Mouse (Mus musculus) intestine, postnatal 0 days (tissue): Measurements from ENCODE around the gene Klf2. TPM values are rescaled to one million over a fixed set of nuclear protein-coding genes. Genes with fewer than 3 reads are reported as not detected.

Experiments used
- ATAC-seq: fragments of 200-750 bp; cut with Nextera tagmentation; 2 replicates; pipeline ENCODE4 v1.8.0; 2017; ENCODE audit warnings: mild to moderate bottlenecking, moderate TSS enrichment, moderate library complexity
- H3K27ac ChIP-seq: fragments of 300-500 bp; sonication (generic); 2 replicates; pipeline ENCODE4 v1.5.1; 2014; ENCODE audit warnings: mild to moderate bottlenecking, low read depth, low read length, moderate library complexity
- H3K27me3 ChIP-seq: fragments of 300-500 bp; sonication (generic); replicated peaks from 2 replicates; pipeline ENCODE4 v1.6.1; 2014; ENCODE audit warnings: low read length, mixed read lengths; ENCODE audit not compliant: control insufficient read depth, insufficient read depth
- H3K36me3 ChIP-seq: fragments of 300-500 bp; sonication (generic); 2 replicates; pipeline ENCODE4 v1.6.1; 2014; ENCODE audit warnings: mild to moderate bottlenecking, moderate library complexity; ENCODE audit not compliant: control insufficient read depth, insufficient read depth
- H3K4me1 ChIP-seq: fragments of 300-500 bp; sonication (generic); replicated peaks from 2 replicates; pipeline ENCODE4 v1.6.1; 2014; ENCODE audit warnings: antibody characterized with exemption, low read length, mixed read lengths; ENCODE audit not compliant: control insufficient read depth, insufficient read depth
- H3K4me2 ChIP-seq: fragments of 300-500 bp; sonication (generic); replicated peaks from 2 replicates; pipeline ENCODE4 v1.6.1; 2014; ENCODE audit warnings: low read depth, mild to moderate bottlenecking, moderate library complexity
- H3K4me3 ChIP-seq: fragments of 300-500 bp; sonication (generic); 2 replicates; pipeline ENCODE4 v1.5.1; 2014; ENCODE audit warnings: low read depth, low read length
- H3K9ac ChIP-seq: fragments of 300-500 bp; sonication (generic); 2 replicates; pipeline ENCODE4 v1.6.1; 2014; ENCODE audit warnings: mild to moderate bottlenecking, low read depth, low read length
- H3K9me3 ChIP-seq: fragments of 300-500 bp; sonication (generic); 2 replicates; pipeline ENCODE4 v1.6.1; 2016; ENCODE audit warnings: mixed run types; ENCODE audit not compliant: control insufficient read depth
- CTCF ChIP-seq: sonication (generic); IDR thresholded peaks from 2 replicates; pipeline ENCODE4 v1.5.1; 2016; ENCODE audit warnings: low read depth, mild to moderate bottlenecking, control low read depth, antibody characterized with exemption, moderate library complexity
- WGBS: fragments of 180-500 bp; shearing (Covaris S2); extraction: QIAGEN DNeasy Blood & Tissue Kit; methylation state at CpG from one replicate; pipeline ENCODE4 v1.1.7; 2014; 5-methylcytosine and 5-hydroxymethylcytosine counted together
- polyA plus RNA-seq: library from polyadenylated mRNA; unstranded; fragments of >200 nt; fragmentation: Nextera tagmentation; extraction: Ambion mirVana; gene quantifications from 2 replicates; pipeline ENCODE4 v1.2.1, GENCODE M21; 2015

Klf2 gene
- polyA plus RNA-seq, 1 experiment from 2014 or later: 8.9 TPM

GRCm38 (mm10) chr8:72324036-72324706 lies 5.3 kb downstream of the Klf2 start:
- H3K36me3 ChIP-seq: no peaks in the 10 kb centered on the region; the same call in 1 of the 2 replicates
- no peak overlapping the region for H3K27ac ChIP-seq
- H3K9ac ChIP-seq: no peak overlapping the region
- H3K4me1 ChIP-seq: no peaks in the 10 kb centered on the region; the same call in 1 of the 2 replicates
- ATAC-seq: no peak
- TF ChIP-seq CTCF: no peak
- no peaks in the 10 kb centered on the region for H3K9me3 ChIP-seq
- 80% methylated on average over 10 of the region's 10 CpGs for WGBS
- H3K4me3 ChIP-seq: no peak overlapping the region
- no peak overlapping the region for H3K4me2 ChIP-seq
- peaks cover 22% of the 10 kb centered on the region for H3K27me3 ChIP-seq

GRCm38 (mm10) chr8:72324708-72325107 lies 5.9 kb downstream of the Klf2 start:
- Histone ChIP-seq H3K4me2 (no peak overlapping the region), H3K9ac (no peak overlapping the region), H3K27ac (no peak overlapping the region), H3K36me3 (no peaks in the 10 kb centered on the region; the same call in 1 of the 2 replicates), H3K4me3 (no peak overlapping the region), H3K9me3 (no peaks in the 10 kb centered on the region), H3K27me3 (peaks cover 16% of the 10 kb centered on the region), H3K4me1 (no peaks in the 10 kb centered on the region; the same call in 1 of the 2 replicates)
- no peak for ATAC-seq
- TF ChIP-seq CTCF: no peak
- WGBS: 88% methylated on average over 2 of the region's 2 CpGs

DNA sequence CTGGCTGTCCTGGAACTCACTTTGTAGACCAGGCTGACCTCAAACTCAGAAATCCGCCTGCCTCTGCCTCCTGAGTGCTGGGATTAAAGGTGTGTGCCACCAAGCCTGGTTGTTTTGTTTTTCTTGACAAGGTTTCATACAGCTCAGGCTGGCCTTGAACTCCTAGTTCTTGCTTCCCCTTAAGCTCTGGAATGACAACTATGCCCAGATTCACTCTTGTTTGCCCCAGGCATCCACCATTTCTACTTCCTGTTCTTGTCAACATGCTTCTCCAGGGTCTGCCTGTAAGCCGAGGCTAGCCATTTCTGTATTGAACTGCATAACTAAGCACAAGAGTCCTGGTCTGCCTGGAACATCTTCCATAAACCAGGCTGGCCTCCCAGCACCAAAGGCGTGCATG lies 10.3 kb downstream of the Klf2 start:
- Histone ChIP-seq H3K4me1 (no peaks in the 10 kb centered on the region), H3K4me2 (no peak overlapping the region), H3K27me3 (no peaks in the 10 kb centered on the region), H3K9me3 (no peaks in the 10 kb centered on the region), H3K9ac (no peak overlapping the region), H3K27ac (no peak overlapping the region), H3K4me3 (no peak overlapping the region), H3K36me3 (no peaks in the 10 kb centered on the region; the same call in 1 of the 2 replicates)
- ATAC-seq: no peak
- 91% methylated on average over 3 of the region's 3 CpGs for WGBS
- no peak for TF ChIP-seq CTCF

- Histone ChIP-seq H3K27me3 (no peaks in the 10 kb centered on the region), H3K4me3 (no peak overlapping the region), H3K4me2 (no peak overlapping the region), H3K36me3 (peaks cover 9% of the 10 kb centered on the region), H3K9ac (no peak overlapping the region), H3K9me3 (no peaks in the 10 kb centered on the region), H3K4me1 (no peaks in the 10 kb centered on the region), H3K27ac (no peak overlapping the region)
- no peak for ATAC-seq
- no peak for TF ChIP-seq CTCF
- 79% methylated on average over 6 of the region's 6 CpGs for WGBS
Measured at GRCm38 (mm10) chr8:72330806-72331516, 12.1 kb downstream of the Klf2 start.

GRCm38 (mm10) chr8:72331631-72332030 lies 12.8 kb downstream of the Klf2 start:
- no peaks in the 10 kb centered on the region for H3K27me3 ChIP-seq
- no peak overlapping the region for H3K27ac ChIP-seq
- peaks cover 10% of the 10 kb centered on the region for H3K36me3 ChIP-seq
- no peak for TF ChIP-seq CTCF
- H3K9me3 ChIP-seq: no peaks in the 10 kb centered on the region
- no peak overlapping the region for H3K4me2 ChIP-seq
- no peaks in the 10 kb centered on the region for H3K4me1 ChIP-seq
- no peak for ATAC-seq
- no peak overlapping the region for H3K4me3 ChIP-seq
- H3K9ac ChIP-seq: no peak overlapping the region
- 89% methylated on average over 4 of the region's 4 CpGs for WGBS

DNA sequence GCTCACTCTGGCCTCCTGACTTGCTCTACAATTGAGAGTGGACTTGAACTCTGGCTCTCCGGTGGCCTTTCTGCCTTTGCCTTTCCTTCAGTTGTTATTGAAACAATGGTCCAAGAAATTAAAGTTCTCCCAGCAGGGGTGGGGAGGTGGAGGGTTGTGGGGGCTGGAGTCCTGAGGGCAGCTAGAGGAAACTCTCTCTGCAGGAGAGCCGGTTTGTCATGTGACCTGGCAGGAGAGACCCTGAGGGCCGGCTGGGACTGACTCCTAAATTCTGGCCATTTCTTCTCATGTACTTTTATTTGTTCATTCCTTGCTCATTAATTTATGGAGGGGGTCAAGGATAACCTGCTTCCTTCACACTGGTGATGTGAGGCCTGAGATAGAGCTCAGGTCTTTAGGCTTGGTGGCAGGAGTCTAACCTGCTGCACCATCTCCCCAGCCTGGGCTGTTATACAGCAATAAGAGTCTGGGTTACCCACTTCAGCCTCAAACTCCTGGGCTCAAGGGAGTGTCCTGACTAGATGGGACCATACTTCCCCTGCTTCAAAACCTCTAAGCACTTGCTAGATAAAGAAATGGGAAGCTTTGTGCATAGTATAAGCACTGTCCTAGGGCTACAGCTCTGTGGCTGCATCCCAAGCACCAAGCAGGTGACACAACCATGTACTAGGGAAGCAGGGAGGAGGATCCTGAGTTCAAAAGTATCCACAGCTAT lies 14.8 kb downstream of the Klf2 start:
- WGBS: 60% methylated on average over 3 of the region's 3 CpGs
- Histone ChIP-seq H3K4me1 (no peaks in the 10 kb centered on the region), H3K4me2 (no peak overlapping the region), H3K9me3 (no peaks in the 10 kb centered on the region), H3K27ac (no peak overlapping the region), H3K36me3 (peaks cover 22% of the 10 kb centered on the region), H3K4me3 (no peak overlapping the region), H3K27me3 (no peaks in the 10 kb centered on the region), H3K9ac (no peak overlapping the region)
- no peak for ATAC-seq
- no peak for TF ChIP-seq CTCF
